Mouse (Mus musculus) forebrain, embryonic 11.5 days (tissue): ENCODE measurements around the gene Cplx3. TPM values are rescaled to one million over a fixed set of nuclear protein-coding genes. Genes with fewer than 3 reads are reported as not detected.
A peak's percentile ranks its signal among the peaks of the same experiment; 100 is the strongest.

ENCODE experiments used
- ATAC-seq: fragments of 200-750 bp; cut with Nextera tagmentation; replicated peaks from 2 replicates; pipeline ENCODE4 v1.8.0; 2017; ENCODE audit warnings: moderate TSS enrichment; ENCODE audit not compliant: low FRiP score
- DNase-seq: peaks from one replicate; pipeline ENCODE4 v3.0.0-alpha.2; 2017; ENCODE audit warnings: low spot score
- H3K27ac ChIP-seq: fragments of 300-500 bp; sonication (generic); 2 replicates; pipeline ENCODE4 v1.5.1; 2014; ENCODE audit warnings: low read depth, low read length
- H3K27me3 ChIP-seq: fragments of 300-500 bp; sonication (generic); 2 replicates; pipeline ENCODE4 v1.6.1; 2014; ENCODE audit warnings: mild to moderate bottlenecking, low read length, mixed read lengths; ENCODE audit not compliant: control insufficient read depth, insufficient read depth
- H3K36me3 ChIP-seq: fragments of 300-500 bp; sonication (generic); 2 replicates; pipeline ENCODE4 v1.6.1; 2014; ENCODE audit warnings: mild to moderate bottlenecking, low read length, moderate library complexity, mixed read lengths; ENCODE audit not compliant: control insufficient read depth, insufficient read depth
- H3K4me1 ChIP-seq: fragments of 300-500 bp; sonication (generic); replicated peaks from 2 replicates; pipeline ENCODE4 v1.6.1; 2014; ENCODE audit warnings: low read length, mixed read lengths; ENCODE audit not compliant: control insufficient read depth, insufficient read depth
- H3K4me2 ChIP-seq: fragments of 300-500 bp; sonication (generic); 2 replicates; pipeline ENCODE4 v1.6.1; 2014; ENCODE audit warnings: low read depth, mild to moderate bottlenecking, low read length, moderate library complexity, mixed read lengths; ENCODE audit not compliant: severe bottlenecking
- H3K4me3 ChIP-seq: fragments of 300-500 bp; sonication (generic); 2 replicates; pipeline ENCODE4 v1.5.1; 2014; ENCODE audit warnings: low read depth, low read length
- H3K9ac ChIP-seq: fragments of 300-500 bp; sonication (generic); 2 replicates; pipeline ENCODE4 v1.6.1; 2014; ENCODE audit warnings: low read length
- H3K9me3 ChIP-seq: fragments of 300-500 bp; sonication (generic); 2 replicates; pipeline ENCODE4 v1.6.1; 2016; ENCODE audit warnings: low read length, mixed read lengths; ENCODE audit not compliant: control insufficient read depth
- WGBS: fragments of 180-500 bp; shearing (Covaris S2); extraction: QIAGEN DNeasy Blood & Tissue Kit; methylation state at CpG from one replicate; pipeline ENCODE4 v1.1.7; 2014; 5-methylcytosine and 5-hydroxymethylcytosine counted together
- polyA plus RNA-seq: library from polyadenylated mRNA; unstranded; fragments of >200 nt; fragmentation: Nextera tagmentation; extraction: Ambion mirVana; gene quantifications from 2 replicates; pipeline ENCODE4 v1.2.1, GENCODE M21; 2014

Gene Cplx3
- polyA plus RNA-seq, 1 experiment from 2014 or later: not detected

GRCm38 (mm10) chr9:57600620-57601352, 5.3 kb downstream of the Cplx3 start:
- 11% methylated on average over 3 of the region's 3 CpGs for WGBS
- Histone ChIP-seq H3K4me2 (no peak overlapping the region), H3K9me3 (no peaks in the 10 kb centered on the region), H3K36me3 (no peaks in the 10 kb centered on the region), H3K4me3 (no peak overlapping the region), H3K4me1 (peaks cover 14% of the 10 kb centered on the region), H3K27me3 (no peaks in the 10 kb centered on the region), H3K27ac (no peak overlapping the region), H3K9ac (no peak overlapping the region; the same call in 1 of the 2 replicates)
- DNase-seq: peak; percentile 68
- ATAC-seq: peak; percentile 63; the same call in 1 of the 2 replicates

- Histone ChIP-seq H3K4me3 (no peak overlapping the region), H3K27me3 (no peaks in the 10 kb centered on the region), H3K9me3 (no peaks in the 10 kb centered on the region), H3K9ac (peak overlapping the region; percentile 5; the same call in 1 of the 2 replicates), H3K4me1 (peaks cover 14% of the 10 kb centered on the region), H3K4me2 (no peak overlapping the region), H3K36me3 (no peaks in the 10 kb centered on the region), H3K27ac (no peak overlapping the region)
- ATAC-seq (0 out of 2 replicates have a peak, but pooled peaks have one; percentile 36), DNase-seq (no peak)
- 38% methylated on average over 8 of the region's 8 CpGs for WGBS
Measured at GRCm38 (mm10) chr9:57598851-57599563, 7.1 kb downstream of the Cplx3 start.

- Histone ChIP-seq H3K9ac (no peak overlapping the region), H3K36me3 (no peaks in the 10 kb centered on the region; the same call in 1 of the 2 replicates), H3K27ac (no peak overlapping the region), H3K27me3 (no peaks in the 10 kb centered on the region), H3K9me3 (no peaks in the 10 kb centered on the region), H3K4me3 (no peak overlapping the region), H3K4me2 (no peak overlapping the region), H3K4me1 (peaks cover 14% of the 10 kb centered on the region)
- no peak for ATAC-seq
- WGBS: 29% methylated on average over 4 of the region's 4 CpGs
- DNase-seq: no peak
Measured at GRCm38 (mm10) chr9:57597929-57598382, 8.1 kb downstream of the Cplx3 start.

- no peaks in the 10 kb centered on the region for H3K27me3 ChIP-seq
- H3K9ac ChIP-seq: no peak overlapping the region
- no peak overlapping the region for H3K4me3 ChIP-seq
- no peak for DNase-seq
- no peak for ATAC-seq
- H3K27ac ChIP-seq: no peak overlapping the region
- WGBS: 90% methylated on average over 8 of the region's 8 CpGs
- H3K36me3 ChIP-seq: no peaks in the 10 kb centered on the region; the same call in 1 of the 2 replicates
- H3K4me2 ChIP-seq: no peak overlapping the region
- peaks cover 14% of the 10 kb centered on the region for H3K4me1 ChIP-seq
- H3K9me3 ChIP-seq: no peaks in the 10 kb centered on the region
Measured at GRCm38 (mm10) chr9:57597265-57597664, 8.8 kb downstream of the Cplx3 start.

GRCm38 (mm10) chr9:57594174-57594509, 11.9 kb downstream of the Cplx3 start:
- 83% methylated on average over 9 of the region's 9 CpGs for WGBS
- no peaks in the 10 kb centered on the region for H3K9me3 ChIP-seq
- no peak overlapping the region for H3K27ac ChIP-seq
- H3K27me3 ChIP-seq: no peaks in the 10 kb centered on the region
- H3K36me3 ChIP-seq: no peaks in the 10 kb centered on the region; the same call in 1 of the 2 replicates
- no peak for ATAC-seq
- no peak for DNase-seq
- H3K4me1 ChIP-seq: peaks cover 2% of the 10 kb centered on the region
- no peak overlapping the region for H3K4me2 ChIP-seq
- H3K9ac ChIP-seq: no peak overlapping the region
- H3K4me3 ChIP-seq: no peak overlapping the region

GRCm38 (mm10) chr9:57593454-57594173, 12.5 kb downstream of the Cplx3 start:
- no peak overlapping the region for H3K4me2 ChIP-seq
- no peak overlapping the region for H3K4me3 ChIP-seq
- WGBS: 60% methylated on average over 12 of the region's 12 CpGs
- H3K27me3 ChIP-seq: no peaks in the 10 kb centered on the region
- DNase-seq (no peak), ATAC-seq (no peak)
- H3K9ac ChIP-seq: no peak overlapping the region
- H3K36me3 ChIP-seq: no peaks in the 10 kb centered on the region; the same call in 1 of the 2 replicates
- no peaks in the 10 kb centered on the region for H3K9me3 ChIP-seq
- H3K4me1 ChIP-seq: no peaks in the 10 kb centered on the region; the same call in 1 of the 2 replicates
- no peak overlapping the region for H3K27ac ChIP-seq

GRCm38 (mm10) chr9:57590726-57591125, 15.4 kb downstream of the Cplx3 start:
- H3K4me2 ChIP-seq: no peak overlapping the region; the same call in 1 of the 2 replicates
- no peak overlapping the region for H3K4me3 ChIP-seq
- H3K4me1 ChIP-seq: no peaks in the 10 kb centered on the region; the same call in 1 of the 2 replicates
- 32% methylated on average over 5 of the region's 5 CpGs for WGBS
- ATAC-seq (no peak), DNase-seq (no peak)
- H3K36me3 ChIP-seq: no peaks in the 10 kb centered on the region; the same call in 1 of the 2 replicates
- no peak overlapping the region for H3K9ac ChIP-seq
- H3K27ac ChIP-seq: no peak overlapping the region
- H3K27me3 ChIP-seq: no peaks in the 10 kb centered on the region
- no peaks in the 10 kb centered on the region for H3K9me3 ChIP-seq
